Mouse (Mus musculus): ENCODE data around the gene Cenpb. TPM values are rescaled to one million over a fixed set of nuclear protein-coding genes. Genes with fewer than 3 reads are reported as not detected.
A peak's percentile ranks its signal among the peaks of the same experiment; 100 is the strongest.

The Cenpb gene
- polyA plus RNA-seq, 1 experiment from 2014 or later, result 12.6 TPM

GRCm38 (mm10) chr2:131159491-131159910, 20.4 kb downstream of the Cenpb start:
- peak overlapping the region; percentile 84 for H3K9ac ChIP-seq
- peak overlapping the region; percentile 64 for H3K27ac ChIP-seq
- peak overlapping the region; percentile 92 for H3K4me2 ChIP-seq
- ATAC-seq (ENCODE audit: borderline replicate concordance, extremely low read depth, low FRiP score, low TSS enrichment), result peak; percentile 58
- no peaks in the 10 kb centered on the region for H3K9me3 ChIP-seq
- WGBS, result under 1% methylated on average over 18 of the region's 18 CpGs
- H3K4me3 ChIP-seq, result peak overlapping the region; percentile 76
- H3K27me3 ChIP-seq, result no peaks in the 10 kb centered on the region
- peaks cover 14% of the 10 kb centered on the region for H3K4me1 ChIP-seq
- H3K36me3 ChIP-seq, result peaks cover 3% of the 10 kb centered on the region; the same call in 1 of the 2 replicates

- no peak for ATAC-seq (ENCODE audit: borderline replicate concordance, extremely low read depth, low FRiP score, low TSS enrichment)
- Histone ChIP-seq H3K36me3 (peaks cover 8% of the 10 kb centered on the region; the same call in 1 of the 2 replicates), H3K9me3 (no peaks in the 10 kb centered on the region), H3K4me2 (no peak overlapping the region), H3K27ac (no peak overlapping the region), H3K9ac (no peak overlapping the region), H3K4me3 (no peak overlapping the region), H3K27me3 (no peaks in the 10 kb centered on the region), H3K4me1 (peaks cover 14% of the 10 kb centered on the region)
- 86% methylated on average over 7 of the region's 7 CpGs for WGBS
Measured at GRCm38 (mm10) chr2:131156987-131157386, 22.9 kb downstream of the Cenpb start.

GRCm38 (mm10) chr2:131154036-131154435, 25.8 kb downstream of the Cenpb start:
- no peak overlapping the region for H3K9ac ChIP-seq
- no peaks in the 10 kb centered on the region for H3K27me3 ChIP-seq
- H3K4me1 ChIP-seq, result peaks cover 9% of the 10 kb centered on the region
- H3K27ac ChIP-seq, result no peak overlapping the region
- H3K4me3 ChIP-seq, result no peak overlapping the region
- 88% methylated on average over 4 of the region's 4 CpGs for WGBS
- no peaks in the 10 kb centered on the region for H3K9me3 ChIP-seq
- peaks cover 15% of the 10 kb centered on the region; the same call in 1 of the 2 replicates for H3K36me3 ChIP-seq
- ATAC-seq (ENCODE audit: borderline replicate concordance, extremely low read depth, low FRiP score, low TSS enrichment), result no peak
- no peak overlapping the region for H3K4me2 ChIP-seq

GRCm38 (mm10) chr2:131152166-131152730, 27.6 kb downstream of the Cenpb start:
- H3K27ac ChIP-seq, result no peak overlapping the region
- no peak for ATAC-seq (ENCODE audit: borderline replicate concordance, extremely low read depth, low FRiP score, low TSS enrichment)

GRCm38 (mm10) chr2:131149254-131149578, 30.7 kb downstream of the Cenpb start:
- Histone ChIP-seq H3K27ac (no peak overlapping the region), H3K36me3 (peaks cover 55% of the 10 kb centered on the region), H3K4me2 (no peak overlapping the region), H3K4me3 (no peak overlapping the region), H3K27me3 (no peaks in the 10 kb centered on the region), H3K9ac (no peak overlapping the region), H3K9me3 (no peaks in the 10 kb centered on the region), H3K4me1 (no peaks in the 10 kb centered on the region)
- WGBS, result 87% methylated on average over 3 of the region's 3 CpGs
- no peak for ATAC-seq (ENCODE audit: borderline replicate concordance, extremely low read depth, low FRiP score, low TSS enrichment)

More at GRCm38 (mm10) chr2:131152166-131152730, 27.6 kb downstream of the Cenpb start:
- Histone ChIP-seq H3K9me3 (no peaks in the 10 kb centered on the region), H3K4me2 (no peak overlapping the region), H3K36me3 (peaks cover 30% of the 10 kb centered on the region), H3K4me3 (no peak overlapping the region), H3K27me3 (no peaks in the 10 kb centered on the region), H3K9ac (no peak overlapping the region), H3K4me1 (0 out of 2 replicates have a peak, but pooled peaks cover under 1% of the 10 kb centered on the region)
- 88% methylated on average over 7 of the region's 7 CpGs for WGBS

- H3K27ac ChIP-seq, result no peak overlapping the region
- H3K9me3 ChIP-seq, result no peaks in the 10 kb centered on the region
- no peak overlapping the region for H3K9ac ChIP-seq
- peaks cover 56% of the 10 kb centered on the region for H3K36me3 ChIP-seq
- H3K27me3 ChIP-seq, result no peaks in the 10 kb centered on the region
- H3K4me3 ChIP-seq, result no peak overlapping the region
- ATAC-seq (ENCODE audit: borderline replicate concordance, extremely low read depth, low FRiP score, low TSS enrichment), result no peak
- WGBS, result 73% methylated on average over 8 of the region's 8 CpGs
- H3K4me1 ChIP-seq, result no peaks in the 10 kb centered on the region
- H3K4me2 ChIP-seq, result no peak overlapping the region
Measured at GRCm38 (mm10) chr2:131148353-131149253, 31.3 kb downstream of the Cenpb start.

- no peak for ATAC-seq (ENCODE audit: borderline replicate concordance, extremely low read depth, low FRiP score, low TSS enrichment)
- no peak overlapping the region for H3K9ac ChIP-seq
- no peaks in the 10 kb centered on the region for H3K9me3 ChIP-seq
- no peaks in the 10 kb centered on the region for H3K27me3 ChIP-seq
- no peak overlapping the region for H3K4me3 ChIP-seq
- H3K36me3 ChIP-seq, result peaks cover 58% of the 10 kb centered on the region
- H3K4me2 ChIP-seq, result no peak overlapping the region
- WGBS, result 92% methylated on average over 8 of the region's 8 CpGs
- no peak overlapping the region for H3K27ac ChIP-seq
- H3K4me1 ChIP-seq, result 0 out of 2 replicates have a peak, but pooled peaks cover 3% of the 10 kb centered on the region
Measured at GRCm38 (mm10) chr2:131147043-131147365, 32.9 kb downstream of the Cenpb start.

GRCm38 (mm10) chr2:131146193-131147042, 33.4 kb downstream of the Cenpb start:
- Histone ChIP-seq H3K4me2 (no peak overlapping the region), H3K9ac (no peak overlapping the region), H3K27me3 (no peaks in the 10 kb centered on the region), H3K9me3 (no peaks in the 10 kb centered on the region), H3K4me1 (0 out of 2 replicates have a peak, but pooled peaks cover 3% of the 10 kb centered on the region), H3K27ac (no peak overlapping the region), H3K36me3 (peaks cover 58% of the 10 kb centered on the region), H3K4me3 (no peak overlapping the region)
- no peak for ATAC-seq (ENCODE audit: borderline replicate concordance, extremely low read depth, low FRiP score, low TSS enrichment)
- WGBS, result 80% methylated on average over 21 of the region's 21 CpGs

- Histone ChIP-seq H3K9ac (no peak overlapping the region), H3K4me3 (no peak overlapping the region), H3K9me3 (no peaks in the 10 kb centered on the region), H3K27me3 (no peaks in the 10 kb centered on the region), H3K4me1 (0 out of 2 replicates have a peak, but pooled peaks cover 6% of the 10 kb centered on the region), H3K4me2 (no peak overlapping the region), H3K27ac (no peak overlapping the region), H3K36me3 (peaks cover 56% of the 10 kb centered on the region)
- no peak for ATAC-seq (ENCODE audit: borderline replicate concordance, extremely low read depth, low FRiP score, low TSS enrichment)
- 75% methylated on average over 2 of the region's 2 CpGs for WGBS
Measured at GRCm38 (mm10) chr2:131145536-131145935, 34.3 kb downstream of the Cenpb start.

- 60% methylated on average over 13 of the region's 13 CpGs for WGBS
- no peak overlapping the region for H3K4me3 ChIP-seq
- H3K27ac ChIP-seq, result no peak overlapping the region
- peaks cover 56% of the 10 kb centered on the region for H3K36me3 ChIP-seq
- no peak for ATAC-seq (ENCODE audit: borderline replicate concordance, extremely low read depth, low FRiP score, low TSS enrichment)
- H3K27me3 ChIP-seq, result no peaks in the 10 kb centered on the region
- H3K9me3 ChIP-seq, result no peaks in the 10 kb centered on the region
- H3K9ac ChIP-seq, result no peak overlapping the region
- peaks cover 8% of the 10 kb centered on the region for H3K4me1 ChIP-seq
- H3K4me2 ChIP-seq, result no peak overlapping the region
Measured at GRCm38 (mm10) chr2:131145121-131145520, 34.7 kb downstream of the Cenpb start.

- WGBS, result 68% methylated on average over 22 of the region's 22 CpGs
- Histone ChIP-seq H3K27me3 (no peaks in the 10 kb centered on the region), H3K4me3 (no peak overlapping the region), H3K9ac (no peak overlapping the region), H3K9me3 (no peaks in the 10 kb centered on the region), H3K36me3 (peaks cover 49% of the 10 kb centered on the region), H3K4me1 (peaks cover 13% of the 10 kb centered on the region), H3K27ac (no peak overlapping the region), H3K4me2 (peak overlapping the region; percentile 6; the same call in 1 of the 2 replicates)
- no peak for ATAC-seq (ENCODE audit: borderline replicate concordance, extremely low read depth, low FRiP score, low TSS enrichment)
Measured at GRCm38 (mm10) chr2:131143007-131143780, 36.7 kb downstream of the Cenpb start.

All from lung, embryonic 15.5 days (tissue).